Mouse (Mus musculus) splenic B cell, adult 2 months (primary cell): Measurements from ENCODE around the gene Plcb1.

Source experiments
- DNase-seq: peaks from one replicate; pipeline ENCODE4 v3.0.0-alpha.2; 2011; ENCODE audit warnings: low read depth, low spot score
- H3K27me3 ChIP-seq: 2 replicates; pipeline ENCODE4 v1.6.1; 2012; ENCODE audit warnings: mild to moderate bottlenecking, low read length, moderate library complexity, mixed read lengths; ENCODE audit not compliant: control insufficient read depth, poor library complexity, insufficient read depth, severe bottlenecking
- H3K36me3 ChIP-seq: 2 replicates; pipeline ENCODE4 v1.6.1; 2012; ENCODE audit warnings: mild to moderate bottlenecking, low read length, moderate library complexity, mixed read lengths; ENCODE audit not compliant: control insufficient read depth, poor library complexity, insufficient read depth, severe bottlenecking

Plcb1 gene

DNA sequence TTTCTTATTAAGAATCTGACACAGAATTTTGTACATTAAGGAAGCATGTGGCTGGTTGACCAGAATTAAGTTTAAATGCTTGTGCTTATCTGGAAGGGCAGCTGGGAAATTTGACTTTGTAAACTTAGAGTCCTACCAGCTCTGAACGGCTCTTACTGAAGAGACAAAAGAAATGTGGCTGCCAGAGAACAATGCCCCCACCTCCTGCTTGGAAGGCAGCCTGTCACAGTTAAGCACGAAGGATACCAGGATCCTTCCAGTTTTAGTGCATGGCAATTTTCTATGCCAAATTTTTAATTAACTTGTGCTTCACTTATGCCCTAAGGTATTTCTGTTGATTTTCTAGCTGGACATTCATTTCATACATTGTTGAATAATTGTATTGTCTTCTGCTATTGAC is 157.1 kb downstream of the Plcb1 start:
- no peaks in the 10 kb centered on the region for H3K27me3 ChIP-seq
- DNase-seq, result no peak
- no peaks in the 10 kb centered on the region for H3K36me3 ChIP-seq

GRCm38 (mm10) chr2:134946331-134946730 is 160.5 kb downstream of the Plcb1 start:
- no peaks in the 10 kb centered on the region for H3K27me3 ChIP-seq
- H3K36me3 ChIP-seq, result no peaks in the 10 kb centered on the region
- DNase-seq, result no peak

- DNase-seq, result no peak
- Histone ChIP-seq H3K36me3 (no peaks in the 10 kb centered on the region), H3K27me3 (no peaks in the 10 kb centered on the region)
Observed at GRCm38 (mm10) chr2:134946911-134947310, 161.0 kb downstream of the Plcb1 start.

- DNase-seq, result no peak
- H3K27me3 ChIP-seq, result no peaks in the 10 kb centered on the region
- H3K36me3 ChIP-seq, result no peaks in the 10 kb centered on the region
Observed at GRCm38 (mm10) chr2:134952088-134952487, 166.2 kb downstream of the Plcb1 start.

DNA sequence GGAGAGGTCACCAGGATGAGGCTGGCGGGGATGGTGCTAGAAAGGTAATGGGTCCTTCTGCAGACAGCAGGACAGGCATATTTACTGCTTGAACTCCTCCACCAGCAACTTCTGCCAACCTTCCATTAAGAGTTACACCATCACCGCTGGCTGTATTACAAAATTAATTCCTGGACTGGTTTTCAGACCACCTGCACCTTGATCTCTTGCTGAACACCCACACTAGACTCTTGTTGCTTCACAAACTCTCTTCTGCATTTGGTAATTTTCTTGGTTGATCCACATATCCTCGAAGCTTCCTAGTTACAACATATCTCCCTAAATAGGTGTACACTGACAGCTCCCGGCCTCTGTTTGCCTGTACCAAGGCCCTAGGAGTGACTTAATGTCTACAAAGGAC is 170.6 kb downstream of the Plcb1 start:
- H3K36me3 ChIP-seq, result no peaks in the 10 kb centered on the region
- H3K27me3 ChIP-seq, result no peaks in the 10 kb centered on the region
- no peak for DNase-seq

GRCm38 (mm10) chr2:134966131-134966530 is 180.3 kb downstream of the Plcb1 start:
- H3K36me3 ChIP-seq, result no peaks in the 10 kb centered on the region
- no peak for DNase-seq
- H3K27me3 ChIP-seq, result no peaks in the 10 kb centered on the region; the same call in 1 of the 2 replicates

DNA sequence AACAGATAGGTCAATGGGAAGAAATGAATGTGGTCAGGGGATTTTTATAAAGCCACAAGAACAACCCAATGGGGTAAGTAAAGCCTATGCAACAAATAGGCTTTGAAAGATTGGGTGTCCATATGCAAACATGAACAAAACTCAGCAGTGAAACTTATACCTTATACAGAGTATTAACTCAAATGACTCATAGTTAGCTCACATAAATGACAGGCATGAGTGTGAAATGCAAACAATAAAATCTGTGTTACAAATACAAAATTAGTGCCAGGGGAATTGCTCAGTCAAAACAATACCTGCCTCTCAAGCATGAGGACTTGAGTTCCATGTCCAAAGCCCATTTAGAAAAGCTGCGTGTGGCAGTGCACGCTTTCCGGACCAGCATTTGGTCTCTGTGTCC is 182.5 kb downstream of the Plcb1 start:
- H3K36me3 ChIP-seq, result no peaks in the 10 kb centered on the region
- no peak for DNase-seq
- no peaks in the 10 kb centered on the region; the same call in 1 of the 2 replicates for H3K27me3 ChIP-seq

DNA sequence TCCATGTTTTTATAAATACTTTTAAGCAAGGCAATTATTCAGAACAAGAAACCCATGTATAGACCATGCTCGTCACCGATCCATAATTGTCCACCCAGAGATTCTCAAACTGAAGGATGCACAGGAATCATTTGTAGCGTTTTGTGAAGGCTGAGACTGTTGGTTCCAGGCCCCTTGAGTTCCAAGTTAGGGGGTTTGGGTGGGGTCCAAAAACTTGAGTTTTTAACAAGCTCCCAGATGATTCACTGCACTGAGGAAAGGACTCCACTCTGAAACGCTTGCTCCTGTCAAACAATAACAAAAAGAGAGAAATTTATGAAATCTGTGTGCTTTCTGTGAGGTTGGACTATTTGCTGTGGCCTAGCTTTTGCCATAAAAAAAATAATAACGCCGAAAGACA is 186.5 kb downstream of the Plcb1 start:
- Histone ChIP-seq H3K27me3 (no peaks in the 10 kb centered on the region), H3K36me3 (no peaks in the 10 kb centered on the region)
- DNase-seq, result no peak

DNA sequence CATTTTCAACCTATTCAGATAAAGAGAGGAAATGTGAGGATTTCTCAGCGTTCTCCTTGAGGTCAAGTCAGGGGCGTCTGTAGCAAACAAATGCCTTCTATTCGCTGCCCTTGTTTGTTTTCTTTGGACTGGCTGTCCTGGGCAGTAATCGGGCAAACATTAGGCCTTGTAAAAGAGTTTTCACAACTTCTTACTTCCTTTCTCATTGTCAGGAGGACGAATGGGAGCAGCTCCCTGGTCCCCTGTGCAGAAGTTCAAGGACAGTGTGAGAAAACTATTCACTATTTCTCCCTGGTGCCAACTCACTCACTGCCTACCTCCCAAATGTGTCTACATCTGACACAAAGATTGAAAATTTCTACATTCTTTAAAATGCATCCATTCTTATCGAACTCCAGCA is 188.8 kb downstream of the Plcb1 start:
- no peak for DNase-seq
- H3K27me3 ChIP-seq, result no peaks in the 10 kb centered on the region
- no peaks in the 10 kb centered on the region for H3K36me3 ChIP-seq

- H3K27me3 ChIP-seq, result no peaks in the 10 kb centered on the region
- no peaks in the 10 kb centered on the region for H3K36me3 ChIP-seq
- DNase-seq, result no peak
Observed at GRCm38 (mm10) chr2:134976796-134977330, 191.0 kb downstream of the Plcb1 start.

- DNase-seq, result no peak
- Histone ChIP-seq H3K27me3 (no peaks in the 10 kb centered on the region), H3K36me3 (no peaks in the 10 kb centered on the region)
Observed at GRCm38 (mm10) chr2:134977641-134978040, 191.8 kb downstream of the Plcb1 start.

DNA sequence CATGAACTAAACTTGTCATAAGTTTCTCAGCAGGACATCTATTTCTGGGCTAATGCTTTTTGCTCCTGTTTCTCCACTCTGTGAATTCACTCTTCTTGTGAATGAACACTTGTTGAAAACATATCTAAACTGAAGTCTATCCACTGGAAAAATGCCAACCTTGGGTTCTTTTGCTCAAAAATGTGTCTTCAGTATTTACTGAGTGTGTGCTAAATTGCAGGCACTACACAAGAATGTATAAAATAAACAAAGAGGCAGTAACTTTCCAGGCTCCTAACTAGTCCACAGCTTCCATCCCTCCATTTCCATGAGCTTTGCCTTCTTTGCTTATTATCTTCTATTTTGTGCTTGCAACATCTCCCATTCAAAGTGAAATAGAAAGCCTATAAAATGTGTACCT is 195.5 kb downstream of the Plcb1 start:
- DNase-seq, result no peak
- Histone ChIP-seq H3K27me3 (no peaks in the 10 kb centered on the region), H3K36me3 (no peaks in the 10 kb centered on the region)

DNA sequence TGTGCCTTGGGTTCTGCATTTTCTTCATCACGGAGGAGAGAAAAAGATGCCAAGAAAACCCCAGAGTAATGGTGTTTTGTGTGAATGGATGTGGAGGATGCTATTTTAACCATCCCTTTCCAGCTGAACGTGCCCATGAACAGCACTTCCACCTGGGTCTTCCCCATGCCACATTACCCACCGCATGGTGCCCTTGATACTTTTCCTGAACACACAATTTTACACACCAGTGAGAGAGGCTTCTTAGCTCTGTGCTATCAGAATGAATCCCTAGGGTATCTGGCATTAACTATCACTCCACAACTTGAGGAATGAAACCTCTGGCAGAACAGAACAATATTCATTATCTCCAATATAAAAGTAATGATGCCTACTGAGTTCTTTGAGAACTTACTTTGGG is 199.0 kb downstream of the Plcb1 start:
- no peaks in the 10 kb centered on the region for H3K36me3 ChIP-seq
- DNase-seq, result no peak
- no peaks in the 10 kb centered on the region for H3K27me3 ChIP-seq

GRCm38 (mm10) chr2:134987978-134988377 is 202.1 kb downstream of the Plcb1 start:
- Histone ChIP-seq H3K36me3 (no peaks in the 10 kb centered on the region), H3K27me3 (no peaks in the 10 kb centered on the region)
- DNase-seq, result no peak

DNA sequence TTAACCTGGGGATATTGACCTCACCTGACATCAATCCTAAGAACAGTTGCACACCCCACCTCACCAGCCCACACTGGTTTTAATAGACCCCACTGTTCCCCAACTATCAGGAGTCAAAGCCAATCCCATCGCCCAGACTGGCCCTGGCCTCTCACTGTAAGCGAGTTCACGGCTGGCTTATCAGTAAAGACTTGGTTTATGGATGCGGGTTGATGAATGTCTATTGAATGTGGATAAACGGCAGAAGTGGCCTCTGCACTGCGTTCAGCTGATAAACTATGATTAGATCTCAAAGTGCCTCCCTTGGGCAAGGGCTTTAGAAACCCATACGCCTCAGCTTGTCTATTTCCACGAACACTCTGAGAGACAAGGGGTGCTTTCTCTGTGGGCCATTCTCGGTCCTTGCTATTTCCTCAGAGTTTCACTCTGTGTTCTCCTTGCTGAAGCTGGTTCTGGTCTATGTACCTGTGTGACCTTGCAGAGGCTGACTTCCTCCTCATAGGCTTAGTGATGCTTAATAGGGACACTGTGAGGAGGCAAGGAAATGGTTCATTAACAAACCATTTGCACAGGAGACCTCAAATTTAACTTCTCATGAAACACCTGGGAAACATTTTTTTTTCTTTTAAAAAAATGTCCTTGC is 203.9 kb downstream of the Plcb1 start:
- no peak for DNase-seq
- Histone ChIP-seq H3K36me3 (no peaks in the 10 kb centered on the region), H3K27me3 (no peaks in the 10 kb centered on the region)

GRCm38 (mm10) chr2:135007134-135007533 is 221.3 kb downstream of the Plcb1 start:
- no peak for DNase-seq
- H3K27me3 ChIP-seq, result no peaks in the 10 kb centered on the region

More at GRCm38 (mm10) chr2:135007134-135007533, 221.3 kb downstream of the Plcb1 start:
- no peaks in the 10 kb centered on the region for H3K36me3 ChIP-seq
